Mouse (Mus musculus) right cerebral cortex, postnatal 25 days (tissue): Measurements from ENCODE around the gene Slc22a1.
"Not testable (repeated sequence)": the region's sequence is repeated elsewhere in the genome, so short reads cannot be mapped to it uniquely, and the experiment has no call there.

Experiments
- DNase-seq: peaks from one replicate; pipeline ENCODE4 v3.0.0; 2022

Gene Slc22a1

DNA sequence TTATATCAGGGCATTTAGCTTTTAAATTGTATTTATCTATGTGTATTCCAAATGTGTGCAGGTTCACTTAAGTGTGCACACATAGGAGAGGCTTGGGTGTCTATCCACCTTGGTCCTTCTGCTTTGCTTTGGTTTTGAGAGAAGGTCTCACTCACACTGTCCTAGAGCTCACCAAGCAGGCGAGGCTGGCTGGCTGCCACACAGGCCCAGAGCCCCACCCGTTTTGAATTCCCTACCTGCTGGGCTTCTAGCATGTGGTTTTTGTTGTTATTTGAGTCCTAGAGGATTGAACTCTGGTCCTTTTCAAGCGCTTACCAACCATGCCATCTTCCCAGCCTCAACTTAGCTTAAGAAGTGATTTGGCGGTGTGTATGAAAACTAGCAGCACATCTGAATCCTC lies 8.8 kb upstream of the Slc22a1 start:
- DNase-seq: no peak

DNA sequence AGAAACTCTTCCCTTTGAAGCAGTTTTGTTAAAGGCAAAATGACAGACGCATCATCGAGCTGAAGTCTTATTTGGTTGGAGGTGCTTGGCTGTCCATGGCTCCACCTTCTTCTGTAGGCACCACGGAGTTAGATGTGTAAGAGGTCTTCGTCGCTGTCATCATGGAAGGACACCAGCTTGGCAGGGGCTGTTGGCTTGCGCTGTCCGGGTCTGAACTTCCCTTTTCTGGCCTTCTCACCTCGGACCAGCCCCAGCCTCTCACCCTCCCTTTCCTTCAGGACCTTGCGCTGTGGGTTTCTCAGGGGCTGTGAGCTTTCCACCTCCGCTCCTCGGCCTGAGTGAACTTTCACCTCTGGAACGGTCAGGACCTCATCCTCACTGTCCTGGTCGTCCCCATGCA lies 8.0 kb upstream of the Slc22a1 start:
- DNase-seq: no peak

GRCm38 (mm10) chr17:12678261-12678660 lies 2.6 kb upstream of the Slc22a1 start:
- no peak for DNase-seq

DNA sequence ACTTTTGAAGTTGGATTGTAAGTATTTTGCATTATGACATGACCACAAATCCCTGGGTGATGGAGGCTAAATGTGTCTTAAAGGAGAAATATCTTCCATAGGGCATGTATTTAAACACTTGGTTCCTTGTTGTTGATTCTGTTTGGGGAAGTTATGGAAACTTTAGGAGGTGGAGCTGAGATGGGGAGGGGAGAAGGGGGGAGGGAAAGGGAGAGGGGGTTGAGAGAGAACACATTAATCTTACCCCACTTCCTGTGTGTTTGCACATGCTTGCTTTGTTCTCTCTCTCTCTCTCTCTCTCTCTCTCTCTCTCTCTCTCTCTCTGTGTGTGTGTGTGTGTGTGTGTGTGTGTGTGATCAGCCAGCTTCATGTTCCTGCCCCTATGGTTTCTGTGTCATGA lies 1.5 kb upstream of the Slc22a1 start:
- DNase-seq: no peak

GRCm38 (mm10) chr17:12674980-12675379 lies 649 bp downstream of the Slc22a1 start:
- not testable (repeated sequence) for DNase-seq

- DNase-seq: no peak
Measured at GRCm38 (mm10) chr17:12673871-12674270, 1.8 kb downstream of the Slc22a1 start.

- no peak for DNase-seq
Measured at GRCm38 (mm10) chr17:12672285-12672790, 3.3 kb downstream of the Slc22a1 start.

DNA sequence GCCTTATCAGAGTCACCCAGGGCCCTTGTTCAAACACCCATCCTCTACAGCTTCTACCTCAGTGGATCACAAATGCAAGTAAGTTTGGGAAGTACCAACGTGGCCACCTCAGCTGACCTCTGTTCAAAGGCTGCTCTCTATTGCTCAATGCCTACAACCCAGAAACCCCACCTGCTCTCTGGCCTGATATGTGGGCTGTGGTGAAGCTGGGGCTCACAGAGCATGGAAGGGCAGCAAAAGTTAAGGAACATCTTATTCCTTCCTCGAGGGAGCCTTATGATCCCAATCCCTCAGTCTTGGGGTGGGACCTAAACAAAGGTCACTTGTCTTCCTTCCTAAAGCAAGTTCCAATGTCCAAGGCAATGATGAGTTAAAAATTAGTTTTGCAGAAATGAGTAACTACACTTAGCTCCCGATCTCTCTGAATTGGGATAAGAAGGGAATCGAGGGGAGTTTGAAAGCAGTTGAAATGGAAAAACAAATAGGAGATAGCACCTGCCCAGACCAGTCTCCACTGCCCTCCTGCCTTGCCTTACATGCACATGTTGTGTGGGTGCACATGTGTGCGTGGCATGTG lies 4.5 kb downstream of the Slc22a1 start:
- no peak for DNase-seq

DNA sequence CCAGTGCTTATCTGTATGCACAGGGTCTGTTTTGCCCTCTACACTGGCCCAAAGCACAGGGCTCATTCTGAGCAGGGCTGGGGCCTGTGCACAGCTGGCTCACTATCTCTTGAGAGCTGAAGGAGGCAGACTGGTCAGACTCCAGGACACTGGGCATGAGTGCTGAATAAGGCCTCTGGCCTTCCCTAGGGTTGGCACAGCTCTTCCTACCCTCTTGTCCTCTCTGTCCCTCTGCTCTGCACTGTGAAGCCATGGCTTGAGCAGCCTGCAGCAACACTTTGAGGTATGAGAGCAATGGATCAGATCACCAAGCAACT lies 6.3 kb downstream of the Slc22a1 start:
- no peak for DNase-seq

- no peak for DNase-seq
Measured at GRCm38 (mm10) chr17:12668478-12669362, 6.9 kb downstream of the Slc22a1 start.

DNA sequence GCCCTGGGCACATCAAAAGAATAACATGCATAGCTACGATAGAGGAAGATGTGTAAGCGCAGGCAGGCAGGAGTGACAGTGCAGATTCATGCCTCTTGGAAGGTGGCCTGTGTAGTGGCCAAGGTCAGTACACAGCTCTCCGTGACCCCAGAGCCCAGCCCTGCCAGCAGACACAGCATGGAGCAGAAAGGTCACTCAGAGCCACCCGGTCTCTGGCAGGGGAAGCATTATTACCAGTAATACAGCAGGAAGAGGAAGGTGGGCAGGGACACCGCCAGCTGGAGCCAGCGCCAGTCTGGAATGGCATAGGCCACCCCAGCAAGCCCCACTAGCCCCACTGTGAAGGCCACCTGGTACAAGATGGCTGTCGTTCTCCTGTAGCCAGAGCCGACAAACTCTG lies 11.5 kb downstream of the Slc22a1 start:
- DNase-seq: no peak

- DNase-seq: no peak
Measured at GRCm38 (mm10) chr17:12660572-12661260, 14.9 kb downstream of the Slc22a1 start.

- DNase-seq: no peak
Measured at GRCm38 (mm10) chr17:12659233-12659632, 16.4 kb downstream of the Slc22a1 start.

DNA sequence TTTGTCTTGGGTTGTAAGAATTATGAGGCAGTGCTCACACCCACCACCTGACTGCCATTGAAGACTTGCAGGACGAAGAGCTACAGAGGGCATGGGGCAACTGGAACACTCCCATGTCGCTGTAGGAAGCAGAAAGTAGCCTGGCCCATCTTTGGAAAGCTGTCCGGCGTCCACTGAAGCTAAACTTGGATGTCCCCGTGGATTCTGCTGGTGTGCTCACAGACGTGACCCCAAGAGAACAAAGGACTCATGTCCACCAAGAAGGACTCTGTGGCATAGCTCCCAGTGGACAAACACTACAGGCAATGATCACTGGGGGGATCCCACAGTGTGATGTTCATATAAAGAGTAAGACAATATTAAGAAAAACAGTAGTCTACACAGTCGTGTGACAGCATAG lies 16.8 kb downstream of the Slc22a1 start:
- DNase-seq: no peak

DNA sequence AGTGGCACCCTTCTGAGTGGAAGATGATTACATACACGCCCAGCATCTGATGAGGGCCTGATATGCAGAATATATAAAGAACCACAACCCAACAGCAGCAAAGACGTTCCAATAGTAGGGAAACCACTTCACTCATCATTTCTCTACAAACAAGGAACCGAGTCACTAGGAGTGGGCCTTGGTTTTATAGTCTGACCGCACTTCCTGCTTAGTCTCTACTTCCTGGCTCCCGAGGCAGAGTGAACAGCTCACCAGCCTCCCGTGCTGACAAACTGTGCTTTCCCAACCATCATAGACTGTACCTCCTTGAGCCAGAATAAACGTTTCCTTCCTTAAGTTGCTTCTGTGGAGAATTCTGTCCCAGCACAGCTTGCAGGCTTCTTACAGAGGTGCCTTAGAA lies 19.8 kb downstream of the Slc22a1 start:
- no peak for DNase-seq

DNA sequence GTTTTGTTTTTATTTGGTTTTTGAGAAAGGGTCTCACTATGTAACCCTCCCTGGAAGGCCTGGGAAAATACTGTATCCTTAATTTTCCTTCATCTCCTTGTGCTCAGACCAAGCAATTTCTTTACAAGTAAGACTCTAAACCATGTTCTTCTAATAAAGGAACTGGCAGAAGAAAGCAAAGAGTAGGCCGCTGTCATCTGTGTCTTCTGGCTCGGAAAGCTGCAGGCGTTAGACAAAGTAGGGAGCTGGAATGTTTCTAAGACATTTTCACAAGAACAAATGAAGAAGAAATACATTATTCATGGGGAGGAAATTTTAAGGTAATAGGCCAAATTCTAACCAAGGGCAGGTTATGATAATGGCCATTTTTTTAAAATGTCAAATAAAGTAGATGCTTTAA lies 21.6 kb downstream of the Slc22a1 start:
- DNase-seq: no peak

DNA sequence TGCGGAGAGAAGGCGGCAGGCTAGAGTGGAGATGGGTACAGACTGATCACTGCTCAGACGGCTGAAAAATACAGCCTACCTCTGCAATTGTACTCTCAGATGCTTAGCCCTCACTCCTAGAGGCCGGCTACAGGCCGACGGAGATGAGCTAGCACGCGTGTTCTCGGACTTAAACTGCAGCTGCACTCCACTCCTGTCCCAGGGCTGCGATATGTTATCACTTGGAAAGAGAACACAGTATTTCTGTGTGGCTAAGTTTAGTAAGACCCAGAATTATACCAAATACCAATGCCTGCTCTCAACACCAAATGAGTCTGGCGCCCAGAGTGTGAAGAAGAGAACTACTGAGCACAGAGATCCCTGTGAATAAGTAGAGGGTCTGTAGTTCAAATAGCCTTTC lies 23.0 kb downstream of the Slc22a1 start:
- DNase-seq: no peak

GRCm38 (mm10) chr17:12645461-12645860 lies 30.2 kb downstream of the Slc22a1 start:
- no peak for DNase-seq

GRCm38 (mm10) chr17:12641087-12641486 lies 34.5 kb downstream of the Slc22a1 start:
- no peak for DNase-seq

GRCm38 (mm10) chr17:12639585-12639984 lies 36.0 kb downstream of the Slc22a1 start:
- no peak for DNase-seq

- no peak for DNase-seq
Measured at GRCm38 (mm10) chr17:12634814-12635213, 40.8 kb downstream of the Slc22a1 start.

GRCm38 (mm10) chr17:12631771-12632600 lies 43.6 kb downstream of the Slc22a1 start:
- no peak for DNase-seq
